Mouse (Mus musculus) kidney, embryonic 15.5 days (tissue): ENCODE results near the gene Rnaseh2a. TPM values are rescaled to one million over a fixed set of nuclear protein-coding genes. Genes with fewer than 3 reads are reported as not detected.

Source experiments
- ATAC-seq: fragments of 200-750 bp; cut with Nextera tagmentation; replicated peaks from 2 replicates; pipeline ENCODE4 v1.8.0; 2017; ENCODE audit warnings: moderate TSS enrichment; ENCODE audit not compliant: low FRiP score
- H3K27ac ChIP-seq: fragments of 300-500 bp; sonication (generic); 2 replicates; pipeline ENCODE4 v1.5.1; 2015; ENCODE audit warnings: mild to moderate bottlenecking, inconsistent platforms
- H3K27me3 ChIP-seq: fragments of 300-500 bp; sonication (generic); 2 replicates; pipeline ENCODE4 v1.6.1; 2015; ENCODE audit warnings: inconsistent platforms
- H3K36me3 ChIP-seq: fragments of 300-500 bp; sonication (generic); 2 replicates; pipeline ENCODE4 v1.6.1; 2015; ENCODE audit warnings: inconsistent platforms
- H3K4me1 ChIP-seq: fragments of 300-500 bp; sonication (generic); 2 replicates; pipeline ENCODE4 v1.6.1; 2015; ENCODE audit warnings: inconsistent platforms
- H3K4me2 ChIP-seq: fragments of 300-500 bp; sonication (generic); 2 replicates; pipeline ENCODE4 v1.6.1; 2015; ENCODE audit warnings: moderate library complexity, mild to moderate bottlenecking, inconsistent platforms
- H3K4me3 ChIP-seq: fragments of 300-500 bp; sonication (generic); replicated peaks from 2 replicates; pipeline ENCODE4 v1.5.1; 2015; ENCODE audit warnings: mild to moderate bottlenecking, inconsistent platforms
- H3K9ac ChIP-seq: fragments of 300-500 bp; sonication (generic); 2 replicates; pipeline ENCODE4 v1.6.1; 2015; ENCODE audit warnings: mild to moderate bottlenecking, inconsistent platforms
- H3K9me3 ChIP-seq: fragments of 300-500 bp; sonication (generic); replicated peaks from 2 replicates; pipeline ENCODE4 v1.6.1; 2016; ENCODE audit warnings: inconsistent platforms
- WGBS: fragments of 180-500 bp; shearing (Covaris S2); methylation state at CpG from one replicate; pipeline ENCODE4 v1.1.7; 2015; ENCODE audit warnings: mixed read lengths; 5-methylcytosine and 5-hydroxymethylcytosine counted together
- microRNA-seq: library from miRNA; unstranded; fragments of <30 nt; microRNA quantifications from one replicate; pipeline ENCODE4, GENCODE M21; 2016
- polyA plus RNA-seq: library from polyadenylated mRNA; unstranded; fragments of >200 nt; fragmentation: Nextera tagmentation; extraction: Ambion mirVana; gene quantifications from 2 replicates; pipeline ENCODE4 v1.2.1, GENCODE M21; 2015

Gene Rnaseh2a
- polyA plus RNA-seq, 1 experiment from 2014 or later, result 125 TPM

DNA sequence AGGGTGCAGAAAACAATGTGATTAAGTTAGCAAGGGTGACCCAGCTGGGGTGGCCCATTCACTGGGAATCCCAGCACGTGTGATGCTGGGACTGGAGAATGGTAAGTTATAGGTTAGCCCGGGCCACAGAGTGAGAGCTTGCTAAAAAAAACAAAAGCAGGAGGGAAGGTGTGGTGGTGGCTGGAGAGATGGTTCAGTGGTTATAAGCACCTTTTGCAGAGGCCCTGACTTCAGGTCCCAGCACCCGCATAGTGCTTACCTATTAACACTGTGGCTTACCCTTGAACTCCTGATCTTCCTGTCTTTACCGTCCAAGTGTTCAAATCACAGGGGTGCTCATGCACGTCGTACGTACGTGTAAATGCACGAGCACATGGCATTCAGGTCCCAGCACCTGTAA, 62.5 kb downstream of the Rnaseh2a start:
- ATAC-seq, result no peak
- Histone ChIP-seq H3K4me3 (no peak overlapping the region), H3K9ac (no peak overlapping the region), H3K4me1 (peaks cover 27% of the 10 kb centered on the region), H3K27ac (no peak overlapping the region), H3K4me2 (no peak overlapping the region), H3K9me3 (no peaks in the 10 kb centered on the region), H3K27me3 (peaks cover 34% of the 10 kb centered on the region), H3K36me3 (no peaks in the 10 kb centered on the region)
- WGBS, result 85% methylated on average over 9 of the region's 9 CpGs

Small RNAs within 50 kb of the gene (microRNA-seq; reads per million reads assigned to microRNA genes)
- not detected for gene Gm24197

Other genes with a start within 250 kb of the Rnaseh2a start
- gene G430095P16Rik, start 246.8 kb downstream of the Rnaseh2a start, polyA plus RNA-seq, result 1.9 and 2.3 TPM in 2 replicates
- gene Nfix, start 169.4 kb downstream of the Rnaseh2a start, polyA plus RNA-seq, result 14.2 and 15.5 TPM in 2 replicates
- 6.3 and 7.0 TPM in 2 replicates for gene Dand5, start 146.9 kb downstream of the Rnaseh2a start, polyA plus RNA-seq
- 52.6 and 53.0 TPM in 2 replicates for gene Gadd45gip1, start 138.2 kb downstream of the Rnaseh2a start, polyA plus RNA-seq
- 112 and 122 TPM in 2 replicates for gene Rad23a, start 129.1 kb downstream of the Rnaseh2a start, polyA plus RNA-seq
- gene Calr, start 122.8 kb downstream of the Rnaseh2a start, polyA plus RNA-seq, result 1,039 and 1,041 TPM in 2 replicates
- gene Farsa, start 112.8 kb downstream of the Rnaseh2a start, polyA plus RNA-seq, result 102 and 103 TPM in 2 replicates
- 66.5 and 70.3 TPM in 2 replicates for gene Syce2, start 97.7 kb downstream of the Rnaseh2a start, polyA plus RNA-seq
- gene Gcdh, start 75.8 kb downstream of the Rnaseh2a start, polyA plus RNA-seq, result 49.8 and 51.2 TPM in 2 replicates
- 3.4 and 7.2 TPM in 2 replicates for gene Klf1, start 67.8 kb downstream of the Rnaseh2a start, polyA plus RNA-seq
- 8.3 and 8.6 TPM in 2 replicates for gene Dnase2a, start 61.2 kb downstream of the Rnaseh2a start, polyA plus RNA-seq
- 0.40 and 0.48 TPM in 2 replicates for gene Mast1, start 32.4 kb downstream of the Rnaseh2a start, polyA plus RNA-seq
- 0.45 and 0.49 TPM in 2 replicates for gene Rtbdn, start 22.8 kb downstream of the Rnaseh2a start, polyA plus RNA-seq
- not detected in 2 replicates for gene Gm49661, start 334 bp downstream of the Rnaseh2a start, polyA plus RNA-seq
- gene Prdx2, start 180 bp downstream of the Rnaseh2a start, polyA plus RNA-seq, result 808 and 824 TPM in 2 replicates
- gene Junb, start 9.0 kb upstream of the Rnaseh2a start, polyA plus RNA-seq, result 9.6 TPM in 2 replicates
- 25.3 and 27.0 TPM in 2 replicates for gene Hook2, start 20.8 kb upstream of the Rnaseh2a start, polyA plus RNA-seq
- 0.10 TPM in 1 of 2 replicates, not detected in the other for gene Best2, start 44.8 kb upstream of the Rnaseh2a start, polyA plus RNA-seq
- gene Asna1, start 55.5 kb upstream of the Rnaseh2a start, polyA plus RNA-seq, result 133 and 143 TPM in 2 replicates
- 119 and 120 TPM in 2 replicates for gene Trir, start 57.1 kb upstream of the Rnaseh2a start, polyA plus RNA-seq
- gene Tnpo2, start 67.1 kb upstream of the Rnaseh2a start, polyA plus RNA-seq, result 25.8 and 30.0 TPM in 2 replicates
- 28.9 and 32.1 TPM in 2 replicates for gene Fbxw9, start 90.3 kb upstream of the Rnaseh2a start, polyA plus RNA-seq
- 0.66 and 0.82 TPM in 2 replicates for gene Gm5741, start 98.2 kb upstream of the Rnaseh2a start, polyA plus RNA-seq
- gene Dhps, start 102.0 kb upstream of the Rnaseh2a start, polyA plus RNA-seq, result 68.8 and 72.3 TPM in 2 replicates
- gene Wdr83os, start 111.0 kb upstream of the Rnaseh2a start, polyA plus RNA-seq, result 141 TPM in 2 replicates
- gene Wdr83, start 111.5 kb upstream of the Rnaseh2a start, polyA plus RNA-seq, result 43.3 and 45.1 TPM in 2 replicates
- gene Man2b1, start 113.5 kb upstream of the Rnaseh2a start, polyA plus RNA-seq, result 39.2 and 41.5 TPM in 2 replicates
- gene Zfp791, start 153.3 kb upstream of the Rnaseh2a start, polyA plus RNA-seq, result 2.0 and 2.6 TPM in 2 replicates
- gene Cks1brt, start 182.2 kb upstream of the Rnaseh2a start, polyA plus RNA-seq, result not detected in 2 replicates